Mouse (Mus musculus) kidney, postnatal 14 days (tissue): ENCODE data around the gene Gm266.

ENCODE experiments used
- DNase-seq: peaks from one replicate; pipeline ENCODE4 v3.0.0; 2022; ENCODE audit warnings: mixed read lengths

The Gm266 gene

DNA sequence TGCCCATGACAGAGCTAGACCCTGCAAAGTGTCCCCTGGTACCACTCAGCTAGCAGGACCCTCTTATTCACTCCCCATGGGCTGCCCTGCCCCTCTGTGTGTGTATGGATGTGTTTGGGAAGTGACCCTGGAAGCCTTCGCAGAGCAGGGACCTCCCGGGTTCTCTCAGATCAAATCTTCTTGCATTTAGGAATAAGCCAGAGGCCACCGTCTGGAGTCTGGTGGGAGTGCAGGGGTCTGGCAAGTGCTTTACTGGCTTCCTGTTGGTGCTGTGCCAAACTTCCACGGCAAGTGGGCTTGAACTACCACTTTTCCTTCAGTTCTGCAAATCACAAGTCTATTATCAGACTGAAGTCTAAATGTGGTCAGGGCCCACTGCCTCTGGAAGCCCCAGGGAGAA lies 31.6 kb downstream of the Gm266 start:
- DNase-seq = no peak

DNA sequence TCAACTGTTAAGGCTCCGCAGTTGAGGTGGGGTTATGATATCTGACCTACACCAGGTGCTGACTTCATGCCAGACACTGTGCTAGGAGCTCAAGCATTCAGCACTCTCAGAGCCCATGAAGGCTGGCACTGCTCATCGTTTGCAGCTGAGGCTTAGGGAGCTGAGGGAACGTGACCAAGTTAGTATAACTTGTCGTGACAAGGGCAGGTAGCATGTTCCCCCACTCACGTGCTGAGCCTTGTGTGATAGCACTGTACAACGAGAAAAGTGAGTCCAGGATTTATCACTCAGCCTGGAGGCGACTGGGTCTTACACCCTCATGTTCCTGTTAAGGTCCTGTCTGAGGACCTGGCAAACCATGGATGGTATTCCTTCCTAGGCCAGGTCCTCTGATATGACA lies 34.1 kb downstream of the Gm266 start:
- DNase-seq = no peak

DNA sequence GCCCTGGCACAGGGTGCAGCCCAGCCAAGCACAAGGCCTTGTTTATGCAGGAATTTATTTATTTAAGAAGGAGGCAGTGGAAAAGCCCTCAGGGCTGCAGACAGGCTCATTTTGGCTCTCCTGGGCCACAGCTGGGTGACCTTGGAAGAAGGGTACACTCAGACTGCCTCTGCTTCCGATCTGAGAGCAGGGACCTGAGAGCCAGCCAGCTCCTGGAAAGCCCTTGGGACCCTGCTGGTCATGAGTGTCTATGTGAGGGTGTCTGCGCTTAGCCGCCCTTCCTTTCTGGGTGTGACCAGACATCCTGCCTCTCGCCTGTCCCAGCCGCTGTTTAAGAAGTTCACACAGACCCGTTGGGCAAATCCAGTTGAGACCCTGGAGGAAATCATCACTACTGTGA lies 35.3 kb downstream of the Gm266 start:
- peak; percentile 88 for DNase-seq

DNA sequence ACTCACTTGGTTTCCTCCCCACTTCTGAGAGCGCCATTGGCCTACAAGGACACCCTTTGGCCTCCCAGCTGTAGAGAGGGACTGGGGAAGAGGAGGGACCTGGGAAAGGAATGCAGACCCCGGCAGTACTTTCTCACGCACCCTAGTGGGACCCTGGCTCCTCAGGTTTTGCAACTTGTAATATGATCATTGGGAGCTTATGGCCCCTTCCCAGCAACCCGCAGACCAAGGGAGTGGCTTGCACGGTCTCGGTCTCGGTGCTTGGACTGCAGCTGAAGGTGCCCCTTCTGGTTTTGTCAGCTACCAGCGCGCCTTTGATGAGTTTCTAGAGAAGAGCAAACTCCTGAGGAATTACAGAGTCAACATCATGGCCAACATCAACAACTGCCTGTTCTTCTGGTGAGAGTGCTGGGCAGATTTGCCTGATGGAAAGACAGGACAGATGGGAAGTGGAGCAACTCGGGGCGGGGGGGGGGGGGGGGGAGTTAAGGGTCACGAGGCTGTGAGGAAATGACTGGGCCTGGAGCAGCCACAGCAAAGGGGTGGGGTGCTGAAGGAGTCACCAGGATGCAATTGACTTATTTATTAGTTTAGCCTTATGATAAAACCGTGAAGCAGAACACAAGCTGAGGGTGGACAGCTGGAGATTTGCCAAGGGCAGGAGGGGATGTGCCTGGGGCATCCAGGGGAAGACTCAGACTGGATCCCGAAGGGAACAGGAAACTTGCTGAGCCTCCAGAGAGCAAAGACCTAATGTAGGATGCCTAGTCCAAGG lies 36.5 kb downstream of the Gm266 start:
- DNase-seq = peak; percentile 86

DNA sequence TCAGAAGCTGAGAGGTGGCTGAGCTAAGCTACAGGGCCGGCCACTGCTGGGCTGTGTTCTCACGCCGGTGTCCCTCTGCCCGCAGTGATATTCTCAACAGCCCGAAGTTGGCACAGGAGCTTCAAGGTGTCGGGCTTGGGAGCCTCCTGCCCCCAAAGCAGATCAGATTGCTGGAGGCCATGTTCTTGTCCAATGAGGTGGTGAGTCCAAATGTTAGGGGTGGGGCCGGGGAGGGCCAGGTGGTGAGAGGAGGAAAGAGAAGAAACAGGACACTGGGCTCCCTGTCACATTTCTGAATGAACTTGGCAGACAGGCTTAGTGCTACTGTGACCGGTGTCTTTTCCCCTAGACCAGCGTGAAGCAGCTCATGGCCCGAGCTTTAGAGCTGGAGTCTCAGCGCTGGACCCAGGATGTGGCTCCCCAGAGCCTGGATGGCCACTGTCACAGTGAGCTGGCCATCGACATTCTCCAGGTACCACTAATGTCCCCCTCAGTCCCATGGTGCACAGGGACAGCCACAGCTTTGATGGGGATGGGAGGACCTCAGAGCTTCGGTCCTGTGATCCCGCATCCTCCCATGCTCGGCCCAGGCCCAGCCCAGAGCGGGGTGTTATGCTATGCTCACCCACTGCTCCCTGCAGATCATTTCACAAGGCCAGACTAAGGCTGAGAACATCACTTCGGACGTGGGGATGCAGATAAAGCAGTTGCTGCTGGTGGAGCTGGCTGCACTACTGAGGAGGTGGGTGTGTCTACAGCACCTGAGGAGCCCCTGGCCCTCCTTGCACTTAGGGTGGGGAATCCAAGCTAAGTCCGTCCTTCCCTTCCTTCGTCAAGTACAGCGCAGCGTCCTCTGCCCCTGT lies 37.5 kb downstream of the Gm266 start:
- DNase-seq = no peak

DNA sequence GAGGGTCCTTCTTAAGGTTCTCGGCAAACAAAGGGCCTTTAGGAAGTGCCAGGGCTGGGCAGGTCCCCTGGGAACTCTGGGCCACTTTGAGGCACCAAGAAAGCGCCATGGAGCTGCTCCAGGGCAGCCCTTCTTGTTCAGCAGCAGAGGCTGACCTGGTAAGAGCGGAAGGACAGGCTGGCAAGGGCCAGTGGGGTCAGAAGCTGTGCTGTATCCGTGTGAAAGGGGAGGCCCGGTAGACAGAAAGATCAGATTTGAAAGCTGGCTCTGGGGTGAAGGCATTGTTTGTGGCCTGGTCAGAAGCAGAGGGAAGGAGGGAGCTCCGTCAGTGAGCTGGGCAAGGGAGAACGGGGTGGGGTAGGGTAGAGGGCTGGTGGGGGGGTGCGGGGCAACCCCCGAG lies 38.3 kb downstream of the Gm266 start:
- no peak for DNase-seq

DNA sequence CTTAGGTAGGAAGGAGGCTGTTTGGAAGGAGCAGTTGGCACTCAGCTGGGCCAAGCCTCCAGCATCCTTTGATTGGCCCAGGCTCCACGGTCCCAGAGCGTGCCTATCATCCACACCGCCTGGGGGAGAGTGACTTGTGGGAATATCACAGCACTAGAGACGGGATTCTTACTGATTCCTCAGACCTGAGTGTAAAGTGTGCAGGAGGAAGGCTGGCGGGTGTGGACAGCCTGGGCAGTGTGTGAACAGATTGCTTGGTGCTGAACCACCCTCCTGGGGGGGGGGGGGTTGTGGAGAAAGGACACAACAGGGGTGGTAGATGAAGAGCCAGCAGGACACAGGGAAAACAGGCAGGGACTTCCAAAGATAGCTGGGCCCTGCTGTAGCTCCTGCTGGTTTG lies 38.9 kb downstream of the Gm266 start:
- DNase-seq = no peak

DNA sequence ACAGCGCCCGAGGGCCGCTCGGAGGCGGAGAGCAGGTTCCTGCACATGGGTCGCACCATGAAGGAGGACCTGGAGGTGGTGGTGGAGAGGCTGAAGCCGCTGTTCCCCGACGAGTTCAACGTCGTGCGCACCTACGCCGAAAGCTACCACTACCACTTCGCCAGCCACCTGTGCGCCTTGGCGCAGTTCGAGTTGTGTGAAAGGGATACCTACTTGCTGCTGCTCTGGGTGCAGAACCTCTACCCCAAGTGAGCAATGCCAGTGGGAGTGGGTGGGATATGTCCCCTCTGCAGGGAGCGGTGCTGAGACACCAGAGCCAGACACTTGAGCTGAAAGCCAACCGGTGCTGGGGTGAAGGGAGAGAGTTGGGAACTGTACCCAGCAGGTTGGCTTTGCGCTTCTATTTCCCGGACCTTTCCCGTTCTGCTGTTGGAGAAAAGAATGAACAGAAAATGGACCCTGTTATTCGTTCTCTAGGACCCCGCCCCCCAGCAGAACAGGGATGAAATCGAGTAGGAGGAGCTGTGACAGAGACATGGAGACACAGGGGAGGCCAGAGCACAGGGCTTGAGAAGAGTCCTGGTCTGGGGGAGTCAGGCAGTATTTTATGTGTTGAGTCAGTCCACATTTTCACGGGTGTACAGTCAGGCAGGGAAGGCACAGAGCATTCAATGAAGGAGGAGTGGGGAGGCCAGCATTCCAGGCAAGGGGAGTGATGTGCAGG lies 39.6 kb downstream of the Gm266 start:
- no peak for DNase-seq

DNA sequence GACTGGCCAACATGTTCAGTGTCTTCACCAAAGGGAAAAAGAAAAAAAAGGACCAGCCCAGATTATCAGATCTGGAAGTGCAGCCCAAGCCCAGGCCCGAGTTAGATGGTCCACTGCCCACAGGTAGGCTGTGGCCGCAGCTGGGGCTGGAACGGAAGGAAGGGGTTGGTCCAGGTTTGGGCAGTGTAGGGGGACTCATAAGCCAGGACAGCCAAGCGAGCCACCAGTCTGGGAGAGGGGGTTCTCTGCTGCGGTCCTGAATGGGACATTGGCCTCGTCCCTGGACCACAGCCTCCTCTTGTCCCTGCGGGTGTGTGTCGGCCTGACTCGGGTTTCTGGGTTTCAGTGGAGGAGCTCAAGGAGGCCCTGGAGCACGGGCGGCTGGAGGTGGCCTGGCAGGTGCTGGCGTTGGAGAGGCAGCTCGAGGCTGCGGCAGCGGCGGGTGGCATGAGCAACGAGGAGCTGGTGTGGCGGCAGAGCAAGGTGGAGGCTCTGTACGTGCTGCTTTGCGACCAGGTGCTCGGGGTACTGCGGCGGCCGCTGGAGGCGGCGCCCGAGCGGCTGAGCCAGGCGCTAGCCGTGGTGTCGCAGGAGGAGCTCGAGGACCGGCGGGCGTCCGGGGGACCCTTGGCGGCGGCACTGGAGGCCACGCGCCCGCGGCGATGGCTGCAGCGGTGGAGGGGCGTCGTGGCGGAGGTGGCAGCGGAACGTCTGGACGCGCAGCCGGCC lies 40.3 kb downstream of the Gm266 start:
- no peak for DNase-seq

DNA sequence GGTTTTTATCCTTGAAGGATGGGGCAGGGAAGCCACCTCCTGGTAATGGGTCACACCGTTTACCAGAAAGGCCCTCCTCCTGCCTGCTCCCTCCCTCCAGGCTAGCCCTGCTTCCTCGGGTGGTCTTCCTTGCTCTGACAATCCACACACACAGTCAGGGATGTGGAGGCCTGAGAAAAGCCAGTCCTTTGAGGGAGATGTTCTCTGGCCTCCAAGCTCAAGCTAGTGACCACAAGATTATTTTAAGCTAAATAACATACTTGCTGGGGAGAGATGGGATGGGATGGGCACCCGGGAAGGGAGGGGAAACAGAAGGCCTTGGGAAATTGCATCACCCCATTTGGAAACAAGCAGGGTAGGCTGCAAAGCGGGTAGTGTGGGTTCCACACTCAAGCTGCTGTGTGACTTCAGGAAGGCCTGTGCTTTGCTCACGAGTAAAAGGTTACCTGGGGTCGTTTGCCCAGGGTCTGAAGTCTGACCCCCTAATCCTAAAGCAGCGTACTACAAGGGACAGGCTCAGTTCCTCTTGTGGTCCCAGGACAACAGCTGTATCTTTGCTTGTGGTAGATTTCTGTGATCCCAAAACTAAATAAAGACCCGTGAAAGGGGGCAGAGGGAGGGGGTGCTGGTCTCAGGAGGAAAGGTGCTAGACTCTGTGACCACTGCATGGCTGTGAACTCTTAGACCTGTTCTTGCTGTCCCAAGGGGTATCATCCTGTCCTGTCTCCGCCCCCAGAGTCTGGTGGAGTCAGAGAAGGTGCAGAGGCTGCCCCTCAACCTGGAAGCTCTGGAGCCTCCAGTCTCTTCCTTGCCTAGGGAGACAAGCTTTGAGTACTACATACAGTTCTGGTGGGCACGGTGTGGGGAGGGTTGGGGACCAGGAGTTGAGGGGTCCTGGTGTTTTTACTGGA lies 41.4 kb downstream of the Gm266 start:
- DNase-seq = no peak

DNA sequence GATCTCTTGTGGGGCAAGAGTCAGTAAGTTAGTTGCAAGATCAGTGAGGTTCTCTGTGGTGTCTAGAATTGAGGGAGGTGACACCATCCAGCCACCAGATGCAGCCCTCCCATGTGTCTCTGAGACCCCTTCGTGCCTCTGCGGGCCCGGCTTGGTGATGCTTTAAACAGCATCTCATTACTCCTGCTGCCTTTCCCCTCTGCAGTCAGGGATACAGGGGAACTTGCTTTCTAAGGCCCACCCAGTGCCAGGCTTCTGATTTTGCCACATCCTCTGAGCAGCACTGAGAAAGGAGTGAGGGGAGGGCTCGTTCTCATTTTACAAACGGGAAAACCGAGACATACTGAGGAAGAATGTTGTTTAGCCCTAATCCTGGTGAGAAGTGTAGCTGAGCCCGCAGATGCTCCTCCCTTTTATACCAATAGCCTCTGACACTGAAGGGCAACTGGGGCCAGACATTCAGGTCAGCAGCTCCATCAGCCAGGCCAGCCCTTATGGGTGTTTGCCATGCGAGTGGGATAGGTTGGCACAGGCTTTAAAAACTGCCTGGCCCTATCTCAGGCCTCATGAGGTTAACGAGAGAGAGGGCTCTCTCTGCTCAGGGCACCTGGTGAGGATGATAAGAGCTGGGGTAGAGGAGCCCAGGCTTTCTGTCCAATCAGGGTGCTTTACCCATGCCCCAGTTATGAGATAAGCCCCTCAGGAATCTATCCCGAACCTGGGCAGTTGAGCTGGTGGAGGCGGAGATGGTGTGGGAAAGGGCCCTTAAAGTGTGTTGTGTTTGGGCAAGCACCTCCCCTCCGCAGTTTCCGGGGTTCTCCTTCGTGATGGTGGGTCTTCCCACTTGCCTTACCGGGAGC lies 42.4 kb downstream of the Gm266 start:
- no peak for DNase-seq

DNA sequence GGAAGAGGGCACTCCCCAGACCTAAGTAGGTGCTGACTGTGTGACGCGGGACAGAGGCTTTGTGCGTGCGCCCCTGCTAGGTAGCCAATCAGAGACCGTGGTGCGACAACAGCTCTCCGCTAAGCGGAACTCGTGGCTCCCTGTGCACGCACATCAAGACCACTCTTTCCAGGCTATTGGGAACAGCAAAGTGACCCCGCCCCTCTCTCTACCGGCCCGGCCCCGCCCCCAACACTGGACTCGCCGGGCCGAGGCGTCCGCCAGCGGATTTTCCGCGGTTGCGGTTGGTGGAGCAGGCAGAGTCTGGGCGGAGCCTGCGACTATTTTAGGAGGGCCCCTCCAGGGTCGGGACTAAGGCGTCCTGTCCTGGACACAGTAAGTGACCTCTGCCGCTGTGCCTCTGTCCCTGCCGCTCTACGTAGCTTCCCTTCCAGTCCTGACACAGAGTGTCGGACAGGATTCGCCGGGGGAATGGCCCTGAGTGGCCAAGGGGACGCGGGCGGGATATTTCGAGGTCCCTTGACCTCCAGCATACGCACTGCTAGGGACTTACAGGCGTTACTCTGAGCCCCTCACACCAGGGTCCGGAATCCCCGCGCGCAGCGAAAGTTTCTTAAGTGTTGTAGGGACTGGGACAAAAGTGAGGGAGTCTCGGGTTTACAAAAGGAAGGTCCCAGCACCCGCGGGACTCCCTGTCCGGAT lies 43.2 kb downstream of the Gm266 start, which contains the start of gene Tnfaip2:
Tnfaip2 (plus strand) TSS at position 161 of the 702 bp plus-strand sequence.
- DNase-seq = peak; percentile 92

DNA sequence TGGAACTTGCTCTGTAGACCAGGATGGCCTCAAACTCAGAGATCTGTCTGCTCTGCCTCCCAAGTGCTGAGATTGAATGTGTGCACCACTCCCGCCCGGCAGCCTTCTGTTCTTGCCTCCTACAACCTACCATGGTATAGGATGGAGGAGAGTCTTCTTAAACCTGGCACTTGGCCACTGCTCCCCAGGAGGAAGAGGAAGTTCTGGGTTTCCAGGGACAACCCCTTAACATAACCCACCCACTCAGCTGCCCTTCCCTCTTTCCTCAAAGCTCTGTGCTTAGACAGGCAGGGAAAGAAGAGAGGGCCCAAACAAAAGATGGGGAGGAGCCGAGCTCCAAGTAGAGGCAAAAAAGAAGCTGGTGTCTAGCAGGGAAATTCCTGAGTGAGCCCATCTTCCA lies 44.1 kb downstream of the Gm266 start:
- no peak for DNase-seq

DNA sequence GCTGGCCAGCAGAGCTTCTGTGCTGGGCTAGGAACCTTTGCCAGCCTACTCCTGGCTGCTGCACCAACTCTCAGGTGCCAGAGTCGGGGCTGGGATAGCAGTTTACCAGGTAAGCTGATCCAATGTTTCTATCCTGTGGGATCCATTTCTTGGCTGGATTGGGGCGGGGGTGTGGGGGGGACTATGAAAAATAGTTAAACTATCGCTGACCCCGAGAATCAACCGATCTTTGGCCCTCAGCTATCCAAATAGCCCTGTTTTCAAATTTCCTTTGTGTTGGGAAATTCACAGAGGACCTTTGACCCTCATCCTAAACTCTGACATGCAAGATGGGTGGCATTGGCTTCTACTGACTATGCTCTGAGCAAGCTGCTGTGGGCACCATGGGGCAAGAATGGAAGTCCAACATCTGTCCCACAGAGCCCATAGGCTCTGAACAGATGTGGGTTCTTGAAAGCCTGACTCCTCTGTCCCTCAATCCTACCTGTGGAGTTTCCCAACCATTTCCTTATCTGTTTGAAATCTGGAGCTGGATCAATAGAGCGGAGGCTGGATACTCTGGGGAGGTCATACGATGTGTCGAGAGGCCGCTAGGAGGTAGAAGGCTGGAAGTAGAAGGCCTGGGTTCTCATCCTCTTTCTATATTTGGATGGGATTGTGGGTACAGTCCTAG lies 44.8 kb downstream of the Gm266 start:
- DNase-seq = no peak

DNA sequence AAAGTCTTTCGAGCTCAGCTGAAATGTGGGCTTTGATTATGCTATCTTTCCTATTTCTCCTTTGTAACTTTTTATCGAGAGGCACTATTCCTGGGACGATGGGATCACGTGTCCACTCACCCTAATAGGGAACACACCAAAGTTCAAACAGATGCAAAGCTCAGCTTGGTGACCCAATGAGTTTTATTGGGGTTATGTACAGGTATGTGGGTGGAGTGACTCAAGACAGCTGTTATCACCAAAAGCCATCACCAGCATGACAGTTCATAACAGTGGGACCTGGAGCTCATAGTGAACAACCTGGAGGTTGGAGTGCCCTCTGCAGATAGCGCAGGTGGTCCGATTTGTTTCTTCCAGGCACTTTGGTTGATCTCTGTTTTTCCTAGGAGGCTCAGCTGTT lies 46.8 kb downstream of the Gm266 start:
- no peak for DNase-seq

DNA sequence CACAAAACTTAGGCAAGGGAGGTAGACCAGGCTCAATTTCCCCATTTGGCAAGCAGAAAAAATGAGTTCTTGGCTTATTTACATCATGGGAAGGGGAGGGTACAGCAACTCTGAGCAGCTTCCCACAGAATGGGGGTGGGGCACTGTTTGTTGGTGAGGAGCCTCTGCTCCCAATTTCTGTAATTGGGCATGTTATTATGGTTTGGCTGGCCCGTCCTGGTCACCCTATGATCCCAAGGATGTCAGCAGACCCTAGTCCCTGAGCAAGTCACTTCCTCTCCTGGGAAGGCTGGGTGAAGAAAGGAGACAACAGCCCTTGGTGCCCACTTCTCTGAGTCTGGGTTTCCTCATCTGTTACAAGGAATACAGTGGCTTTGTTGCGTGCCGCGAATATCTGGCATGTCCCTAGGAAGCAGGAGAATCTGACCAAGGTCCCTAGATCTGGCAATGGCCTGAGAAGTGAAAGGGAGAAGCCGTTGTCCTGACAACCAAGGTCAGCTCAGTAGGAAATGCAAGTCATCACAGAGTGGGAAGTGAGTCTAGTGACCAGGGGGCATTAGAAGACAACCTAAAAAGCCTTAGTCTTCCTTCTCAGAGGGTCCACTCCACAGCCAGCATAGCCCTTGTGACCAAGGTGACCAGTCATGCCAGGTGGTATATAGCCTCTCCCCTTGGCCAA lies 48.3 kb downstream of the Gm266 start:
- no peak for DNase-seq

DNA sequence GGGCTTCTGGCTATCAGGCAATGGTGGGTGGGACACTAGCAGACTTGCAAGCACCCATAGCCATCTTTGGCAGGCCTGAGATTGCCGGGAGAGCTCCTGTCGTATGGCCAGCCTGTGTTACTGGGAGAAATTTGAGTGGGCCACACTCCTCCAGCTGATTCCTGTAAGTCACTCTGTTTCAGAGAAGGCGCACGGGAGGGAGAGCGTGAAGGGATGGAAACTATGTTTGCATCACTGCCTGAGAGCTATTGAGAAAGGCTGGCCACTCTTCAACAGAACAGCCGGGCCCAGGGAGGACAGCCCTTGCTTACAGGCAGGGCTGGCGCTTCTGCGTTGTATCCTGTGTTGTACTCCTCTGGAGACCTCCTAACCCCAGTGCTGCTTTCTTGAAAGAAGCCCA lies 49.0 kb downstream of the Gm266 start:
- no peak for DNase-seq

DNA sequence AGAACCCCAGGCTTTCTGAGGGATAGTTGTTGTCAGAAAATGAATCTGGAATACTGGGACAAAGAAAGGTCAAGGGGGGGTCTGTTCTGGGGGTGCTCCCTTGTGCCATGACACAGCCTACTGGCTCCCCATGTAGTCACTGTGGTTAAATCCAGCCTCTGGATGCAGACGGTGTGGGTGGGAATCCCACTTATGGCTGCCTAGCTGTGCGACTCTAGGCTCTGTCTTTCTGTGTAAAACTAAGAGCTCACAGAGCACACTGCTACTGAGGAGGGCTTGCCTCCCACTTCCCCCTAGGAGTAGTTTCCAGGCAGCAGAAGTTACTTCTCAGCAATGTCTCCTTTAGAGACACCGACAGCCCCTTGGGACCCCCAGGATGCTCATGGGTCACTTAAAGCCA lies 49.5 kb downstream of the Gm266 start:
- no peak for DNase-seq
